Mouse (Mus musculus) embryo, embryonic 10 days (tissue): Measurements from ENCODE around the gene Itpkb.

Experiments used
- DNase-seq: peaks from one replicate; pipeline ENCODE4 v3.0.0-alpha.2; 2015; ENCODE audit warnings: low spot score

Gene Itpkb

GRCm38 (mm10) chr1:180397734-180398133, 67.4 kb downstream of the Itpkb start:
- DNase-seq: no peak

- no peak for DNase-seq
Observed at GRCm38 (mm10) chr1:180398446-180398845, 68.2 kb downstream of the Itpkb start.

GRCm38 (mm10) chr1:180400691-180401455, 70.6 kb downstream of the Itpkb start:
- no peak for DNase-seq

GRCm38 (mm10) chr1:180401725-180402124, 71.4 kb downstream of the Itpkb start:
- DNase-seq: no peak

- DNase-seq: no peak
Observed at GRCm38 (mm10) chr1:180402481-180403081, 72.3 kb downstream of the Itpkb start.

- DNase-seq: no peak
Observed at GRCm38 (mm10) chr1:180403357-180403693, 73.0 kb downstream of the Itpkb start.

GRCm38 (mm10) chr1:180403694-180404606, 73.7 kb downstream of the Itpkb start:
- DNase-seq: no peak

GRCm38 (mm10) chr1:180404706-180405105, 74.4 kb downstream of the Itpkb start:
- no peak for DNase-seq

DNA sequence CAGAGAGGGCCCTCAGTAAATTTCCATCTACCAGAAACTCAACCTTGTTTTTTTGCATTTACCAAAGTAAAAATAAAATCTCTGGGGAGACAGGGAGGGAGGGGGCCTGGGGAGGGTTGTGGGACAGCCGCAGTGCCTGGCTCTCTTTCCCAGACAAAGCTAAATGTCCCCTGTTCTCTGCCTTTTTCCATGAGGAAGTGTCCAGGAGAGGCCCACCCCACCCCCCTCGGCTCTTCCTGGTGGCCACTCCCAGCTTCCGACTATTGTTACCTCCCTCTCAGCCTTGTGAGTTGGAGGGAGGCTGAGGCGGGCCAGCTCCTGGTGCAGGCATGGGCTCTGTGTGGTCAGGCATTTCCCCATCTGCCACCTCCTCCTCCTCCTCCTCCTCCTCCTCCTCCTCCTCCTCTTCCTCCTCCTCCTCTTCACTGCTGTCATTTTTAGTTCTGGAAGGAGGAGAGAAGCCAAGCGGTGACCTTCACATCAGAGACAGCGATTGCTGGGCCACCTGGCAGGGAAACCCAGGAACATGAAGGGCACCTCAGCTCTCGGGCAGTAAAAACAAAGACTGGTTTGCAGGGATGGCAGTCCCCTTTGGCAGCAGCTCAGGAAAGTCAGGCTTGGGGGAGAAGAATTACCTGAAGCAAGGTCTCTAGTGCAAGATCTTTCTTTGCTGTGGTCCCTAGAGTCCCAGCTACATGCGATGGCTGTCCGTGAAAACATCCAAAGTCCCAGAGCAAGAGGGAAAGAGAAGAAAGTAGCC, 75.5 kb downstream of the Itpkb start:
- DNase-seq: no peak

- DNase-seq: no peak
Observed at GRCm38 (mm10) chr1:180406336-180407035, 76.2 kb downstream of the Itpkb start.

DNA sequence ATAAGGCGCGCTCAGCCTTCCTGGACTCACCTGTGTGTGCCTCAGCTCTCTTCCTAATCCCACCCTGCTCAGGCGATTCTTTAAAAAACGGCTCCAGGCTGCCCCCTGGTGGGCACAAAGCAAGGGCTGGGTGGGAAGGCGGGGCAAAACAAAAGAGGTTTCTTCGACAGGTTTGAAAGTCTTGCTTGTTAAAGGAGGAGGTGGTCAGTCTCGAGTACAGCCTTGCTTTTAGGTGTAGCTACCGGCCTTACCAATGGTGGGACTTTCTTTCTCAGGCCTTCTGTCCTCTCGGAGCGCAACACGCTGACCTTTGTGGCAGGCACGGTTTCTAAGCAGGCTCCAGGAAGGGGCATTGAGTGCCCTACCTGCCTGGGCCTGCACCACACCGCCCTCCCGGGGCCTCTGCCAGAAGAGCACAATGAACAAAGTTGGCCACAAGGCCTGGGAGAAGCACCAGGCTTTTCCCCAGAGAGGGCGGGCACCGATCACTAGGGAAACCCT, 76.9 kb downstream of the Itpkb start:
- DNase-seq: peak; percentile 57

DNA sequence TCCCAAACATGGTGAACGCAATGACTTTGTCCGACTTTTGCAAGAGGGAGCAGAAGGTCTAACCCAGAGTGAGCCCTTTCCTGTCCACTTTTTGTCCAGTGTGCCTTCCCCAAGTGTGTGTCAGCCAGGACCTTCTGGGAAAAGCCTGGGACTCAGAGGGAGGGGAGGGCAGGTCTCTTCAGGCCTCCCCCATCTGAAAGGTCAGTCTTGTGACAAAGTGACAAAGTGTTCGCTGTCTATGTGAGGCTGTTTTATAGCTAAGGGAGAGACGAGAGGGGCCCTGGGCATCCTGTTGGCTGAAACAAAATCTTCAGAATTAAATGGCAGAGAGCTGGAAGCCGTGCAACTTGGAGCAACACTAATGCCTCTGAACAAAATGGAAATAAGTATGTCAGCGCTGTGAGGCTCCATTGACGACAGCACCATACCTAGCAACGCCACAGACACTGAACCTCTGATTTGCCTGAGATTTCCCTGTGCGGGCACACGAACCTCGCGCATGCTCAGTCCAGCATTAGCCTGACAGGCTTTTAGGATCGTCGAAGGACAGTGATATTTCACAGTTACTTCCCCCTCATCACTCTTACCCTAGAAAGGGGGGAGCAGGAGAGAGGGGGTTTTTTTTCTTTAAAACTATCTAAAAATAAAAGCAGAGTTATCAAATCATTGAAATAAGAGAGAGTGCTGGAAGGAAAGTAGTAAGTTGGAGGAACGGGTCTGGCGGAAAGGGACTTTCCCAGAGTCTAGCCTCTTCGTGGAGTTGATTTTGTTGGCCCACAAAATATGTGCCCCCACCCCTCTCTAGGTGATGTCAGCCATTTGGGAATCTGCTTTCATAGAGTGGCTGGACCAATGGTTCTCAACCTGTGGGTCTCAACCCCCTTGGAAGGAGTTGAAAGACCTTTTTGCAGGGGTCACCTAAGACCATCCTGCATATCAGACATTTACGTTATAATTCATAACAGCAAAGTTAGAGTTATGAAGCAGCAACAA, 77.7 kb downstream of the Itpkb start:
- DNase-seq: no peak

DNA sequence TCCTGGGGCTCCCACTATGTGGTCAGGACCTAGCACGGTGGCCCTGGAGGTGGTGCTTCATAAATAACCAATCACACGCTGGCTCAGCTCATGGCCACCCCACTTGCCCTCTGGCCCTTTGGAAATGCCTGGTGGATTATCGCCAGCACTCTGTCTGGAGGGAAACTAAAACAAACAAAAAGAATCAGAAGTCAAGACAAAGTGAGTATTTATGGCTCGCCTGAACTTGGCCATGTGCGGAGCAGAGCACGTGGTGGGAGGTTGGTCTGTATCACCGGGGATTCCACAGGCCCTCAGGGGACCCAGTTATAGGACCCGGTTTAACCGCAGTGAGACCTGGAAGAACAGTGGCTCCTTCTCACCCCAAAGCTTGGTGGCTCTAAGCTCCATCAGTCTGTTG, 78.5 kb downstream of the Itpkb start:
- DNase-seq: no peak

DNA sequence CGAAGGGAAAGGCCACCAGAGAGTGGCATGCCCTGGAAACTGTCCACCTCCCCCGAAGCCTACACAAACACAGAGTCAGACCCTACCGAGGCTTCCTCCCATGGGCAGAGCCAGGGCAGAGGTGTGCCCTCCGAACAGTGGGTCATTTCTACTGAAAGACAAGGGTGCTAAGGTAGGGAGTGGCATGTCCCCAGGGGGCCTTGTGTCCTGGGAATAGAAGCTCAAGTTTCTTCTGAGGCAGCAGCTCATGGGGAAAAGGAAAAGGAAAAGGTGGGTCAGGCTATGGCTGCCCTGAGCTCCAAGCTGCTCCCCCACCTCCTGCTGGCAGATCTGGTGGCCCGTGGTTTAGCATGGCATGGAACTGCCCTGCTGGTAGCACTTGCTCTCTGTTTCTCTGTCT, 79.5 kb downstream of the Itpkb start:
- no peak for DNase-seq

DNA sequence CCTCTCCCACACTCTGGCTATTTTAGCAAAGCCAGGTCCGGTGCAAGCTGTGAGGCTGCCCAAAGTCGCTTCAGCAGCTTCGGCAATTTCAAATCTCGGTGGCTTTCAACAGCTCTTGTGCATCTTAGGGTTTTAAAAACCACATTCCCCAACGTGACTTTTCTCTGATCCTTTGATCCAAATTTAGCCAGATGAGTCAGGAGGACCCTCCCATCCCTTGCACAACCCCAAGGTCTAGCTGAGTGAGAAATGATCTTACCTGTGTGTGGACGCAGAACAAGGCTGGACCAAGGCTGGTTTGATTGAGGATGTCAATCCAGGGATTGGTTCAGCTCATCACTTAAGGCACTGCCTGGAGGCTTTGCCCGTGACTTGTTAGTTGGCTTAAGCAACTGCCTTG, 80.0 kb downstream of the Itpkb start:
- no peak for DNase-seq

DNA sequence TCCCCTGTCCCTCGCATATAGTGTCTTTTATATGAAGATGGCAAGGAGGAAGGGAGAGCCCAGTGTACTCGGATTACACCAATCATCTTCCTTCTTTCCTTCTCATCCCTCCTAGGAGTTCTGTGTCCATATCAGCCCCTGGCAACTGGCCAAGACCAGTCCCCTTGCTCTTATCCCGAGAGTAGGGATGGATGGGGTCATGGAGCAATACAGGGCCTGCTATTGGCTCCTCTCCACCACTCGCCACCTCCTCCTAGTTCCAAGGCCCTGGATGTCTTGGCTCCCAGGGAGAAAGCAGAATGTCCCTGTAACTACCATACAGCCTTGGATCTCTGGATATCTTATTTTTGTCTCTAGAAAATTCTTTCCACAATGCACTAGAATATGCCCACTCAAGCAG, 84.8 kb downstream of the Itpkb start:
- DNase-seq: no peak

DNA sequence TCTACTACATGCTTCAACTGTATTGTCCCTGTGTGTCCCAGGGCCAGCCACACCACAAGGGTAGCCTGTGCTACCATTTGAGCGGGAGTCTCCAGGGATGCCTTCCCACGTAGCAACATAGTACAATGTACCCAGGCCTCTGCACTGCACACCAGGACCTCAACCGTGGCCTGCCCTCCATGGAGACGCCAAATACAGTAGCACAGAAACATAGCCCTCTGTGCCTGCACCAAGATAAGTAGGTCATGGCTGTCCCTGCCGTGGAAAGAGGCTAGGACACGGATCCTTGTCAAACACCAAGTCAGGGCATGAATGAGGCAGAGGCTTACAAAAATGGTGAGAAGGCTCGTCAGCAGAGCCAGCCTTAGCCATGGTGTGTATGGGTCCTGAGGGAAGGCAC, 85.6 kb downstream of the Itpkb start:
- DNase-seq: no peak

GRCm38 (mm10) chr1:180417118-180417517, 86.8 kb downstream of the Itpkb start:
- DNase-seq: no peak

DNA sequence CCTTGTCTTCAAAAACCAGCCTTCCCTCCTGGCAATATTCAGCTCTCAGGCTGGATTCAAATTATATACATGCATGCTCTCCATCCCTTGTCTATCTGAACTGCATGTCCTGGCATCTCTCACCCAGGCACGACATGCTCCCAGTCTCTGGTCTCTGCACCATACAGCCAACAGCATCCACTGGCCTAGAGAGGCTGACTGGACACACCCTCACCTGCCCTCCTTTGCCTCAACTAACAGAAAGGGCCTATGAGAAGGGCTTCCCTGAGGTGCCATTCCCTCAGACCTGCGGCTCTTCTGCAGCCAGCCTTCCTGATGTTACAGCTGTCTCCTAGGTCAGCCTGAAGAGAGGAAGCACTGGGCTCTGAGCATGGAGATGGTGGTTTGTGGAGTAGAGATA, 88.8 kb downstream of the Itpkb start:
- no peak for DNase-seq
